Mouse (Mus musculus) liver, embryonic 12.5 days (tissue): ENCODE data around the gene Zfp988. TPM values are rescaled to one million over a fixed set of nuclear protein-coding genes. Genes with fewer than 3 reads are reported as not detected.
"Not testable (repeated sequence)": the region's sequence is repeated elsewhere in the genome, so short reads cannot be mapped to it uniquely, and the experiment has no call there.

Experiments
- ATAC-seq: fragments of 200-750 bp; cut with Nextera tagmentation; 2 replicates; pipeline ENCODE4 v1.8.0; 2017; ENCODE audit warnings: moderate number of reproducible peaks, mild to moderate bottlenecking, moderate library complexity
- H3K27ac ChIP-seq: fragments of 300-500 bp; sonication (generic); 2 replicates; pipeline ENCODE4 v1.5.1; 2016; ENCODE audit warnings: mild to moderate bottlenecking
- H3K27me3 ChIP-seq: fragments of 300-500 bp; sonication (generic); replicated peaks from 2 replicates; pipeline ENCODE4 v1.6.1; 2016; ENCODE audit warnings: mild to moderate bottlenecking, moderate library complexity
- H3K36me3 ChIP-seq: fragments of 300-500 bp; sonication (generic); 2 replicates; pipeline ENCODE4 v1.6.1; 2016; ENCODE audit warnings: mild to moderate bottlenecking, moderate library complexity
- H3K4me1 ChIP-seq: fragments of 300-500 bp; sonication (generic); 2 replicates; pipeline ENCODE4 v1.6.1; 2016
- H3K4me2 ChIP-seq: fragments of 300-500 bp; sonication (generic); 2 replicates; pipeline ENCODE4 v1.6.1; 2016; ENCODE audit warnings: mild to moderate bottlenecking, moderate library complexity
- H3K4me3 ChIP-seq: fragments of 300-500 bp; sonication (generic); 2 replicates; pipeline ENCODE4 v1.5.1; 2016; ENCODE audit warnings: mild to moderate bottlenecking, moderate library complexity
- H3K9ac ChIP-seq: fragments of 300-500 bp; sonication (generic); 2 replicates; pipeline ENCODE4 v1.6.1; 2016; ENCODE audit warnings: mild to moderate bottlenecking, moderate library complexity
- H3K9me3 ChIP-seq: fragments of 300-500 bp; sonication (generic); replicated peaks from 2 replicates; pipeline ENCODE4 v1.6.1; 2016; ENCODE audit warnings: mild to moderate bottlenecking, moderate library complexity
- WGBS: fragments of 180-500 bp; shearing (Covaris S2); methylation state at CpG from one replicate; pipeline ENCODE4 v1.1.7; 2016; ENCODE audit not compliant: insufficient replicate concordance; 5-methylcytosine and 5-hydroxymethylcytosine counted together
- polyA plus RNA-seq: library from polyadenylated mRNA; unstranded; fragments of >200 nt; fragmentation: Nextera tagmentation; extraction: Ambion mirVana; gene quantifications from 2 replicates; pipeline ENCODE4 v1.2.1, GENCODE M21; 2016

Zfp988 gene
- polyA plus RNA-seq, 1 experiment from 2014 or later, result 0.19 TPM

DNA sequence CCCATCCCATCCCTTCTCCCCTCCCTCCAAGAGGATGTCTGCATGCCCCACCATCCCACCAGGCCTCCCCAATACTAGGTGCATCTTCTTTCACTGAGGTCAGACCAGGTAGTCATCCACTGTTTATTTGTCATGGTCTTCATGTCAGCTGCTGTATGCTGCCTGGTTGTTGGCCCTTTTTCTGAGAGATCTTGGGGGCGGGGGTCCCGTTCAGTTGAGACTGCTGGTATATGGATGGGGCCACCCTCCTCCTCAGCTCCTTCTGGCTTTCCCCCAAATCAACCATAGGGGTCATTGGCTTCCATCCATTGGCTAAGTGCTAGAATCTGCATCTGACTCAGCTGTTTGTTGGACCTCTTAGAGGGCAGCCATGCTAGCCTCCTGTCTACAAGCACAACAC lies 64.1 kb downstream of the Zfp988 start:
- not testable (repeated sequence) for H3K4me2 ChIP-seq
- no CpG with 5 or more reads among the region's 2 CpGs for WGBS

GRCm38 (mm10) chr4:147383199-147383598 lies 77.7 kb downstream of the Zfp988 start:
- ATAC-seq, H3K27me3 ChIP-seq, H3K4me2 ChIP-seq, H3K9me3 ChIP-seq, H3K4me1 ChIP-seq, H3K27ac ChIP-seq, H3K9ac ChIP-seq, H3K4me3 ChIP-seq, H3K36me3 ChIP-seq: not testable (repeated sequence)
- 65% methylated on average over 4 of the region's 4 CpGs for WGBS

More for the DNA sequence above, 64.1 kb downstream of the Zfp988 start:
- H3K27me3 ChIP-seq, H3K9me3 ChIP-seq, H3K36me3 ChIP-seq, H3K4me1 ChIP-seq, H3K9ac ChIP-seq, H3K4me3 ChIP-seq, H3K27ac ChIP-seq: not testable (repeated sequence)
- peak; percentile 55 for ATAC-seq

Other genes with a start within 250 kb of the Zfp988 start
- gene Zfp991, start 173.6 kb upstream of the Zfp988 start, polyA plus RNA-seq, result 6.8 and 8.6 TPM in 2 replicates
- 0.26 and 0.32 TPM in 2 replicates for gene Zfp978, start 55.6 kb downstream of the Zfp988 start, polyA plus RNA-seq
- gene Zfp982, start 186.7 kb downstream of the Zfp988 start, polyA plus RNA-seq, result 5.2 and 5.7 TPM in 2 replicates
- gene Gm16503, start 234.5 kb downstream of the Zfp988 start, polyA plus RNA-seq, result 0.14 and 0.20 TPM in 2 replicates
- 0.21 and 0.29 TPM in 2 replicates for gene Zfp985, start 247.6 kb downstream of the Zfp988 start, polyA plus RNA-seq